Mouse (Mus musculus): ENCODE data around the gene Hist1h3b.
A peak's percentile ranks its signal among the peaks of the same experiment; 100 is the strongest.
"Not testable (repeated sequence)": the region's sequence is repeated elsewhere in the genome, so short reads cannot be mapped to it uniquely, and the experiment has no call there.

Hist1h3b gene

DNA sequence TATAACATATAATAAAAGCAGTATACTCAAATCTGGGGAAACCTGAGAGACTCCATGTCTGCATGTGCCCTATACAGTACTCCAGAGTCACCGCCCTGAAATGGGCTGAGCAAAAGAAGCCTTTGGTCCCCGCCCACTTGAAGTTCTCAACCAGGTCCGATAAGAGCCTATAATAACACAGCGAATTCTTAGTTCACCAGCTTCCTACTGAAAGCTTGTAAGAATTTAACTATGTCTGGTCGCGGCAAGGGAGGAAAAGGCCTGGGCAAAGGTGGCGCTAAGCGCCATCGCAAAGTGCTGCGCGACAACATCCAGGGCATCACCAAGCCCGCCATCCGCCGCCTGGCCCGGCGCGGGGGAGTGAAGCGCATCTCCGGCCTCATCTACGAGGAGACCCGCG is 4.7 kb downstream of the Hist1h3b start, which contains the start of gene Hist1h4b:
Hist1h4b (plus strand) TSS at position 224 of the 400 bp plus-strand sequence.
- peak; percentile 98 for DNase-seq

DNA sequence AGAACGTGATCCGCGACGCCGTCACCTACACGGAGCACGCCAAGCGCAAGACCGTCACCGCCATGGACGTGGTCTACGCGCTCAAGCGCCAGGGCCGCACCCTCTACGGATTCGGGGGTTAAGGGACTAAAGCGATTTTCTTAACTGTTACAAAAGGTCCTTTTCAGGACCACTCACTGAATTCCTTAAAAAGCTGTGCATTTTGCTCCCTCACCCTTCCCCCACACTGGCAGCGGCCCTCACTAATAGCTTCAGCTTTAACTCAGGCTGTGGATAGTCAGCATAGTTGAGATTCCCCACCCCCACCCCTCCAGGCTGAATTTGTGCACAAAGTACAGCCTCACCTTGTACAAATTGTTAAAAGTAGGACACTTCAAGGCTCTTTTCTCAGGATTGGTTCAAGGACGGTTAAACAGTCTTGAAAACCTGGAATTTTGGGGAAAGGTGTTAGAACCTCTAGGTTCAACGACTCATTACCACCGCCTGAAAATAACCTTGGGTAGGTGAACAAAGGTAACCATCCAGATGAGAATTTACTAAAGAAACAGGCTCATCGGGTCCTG is 5.2 kb downstream of the Hist1h3b start:
- DNase-seq: no peak

DNA sequence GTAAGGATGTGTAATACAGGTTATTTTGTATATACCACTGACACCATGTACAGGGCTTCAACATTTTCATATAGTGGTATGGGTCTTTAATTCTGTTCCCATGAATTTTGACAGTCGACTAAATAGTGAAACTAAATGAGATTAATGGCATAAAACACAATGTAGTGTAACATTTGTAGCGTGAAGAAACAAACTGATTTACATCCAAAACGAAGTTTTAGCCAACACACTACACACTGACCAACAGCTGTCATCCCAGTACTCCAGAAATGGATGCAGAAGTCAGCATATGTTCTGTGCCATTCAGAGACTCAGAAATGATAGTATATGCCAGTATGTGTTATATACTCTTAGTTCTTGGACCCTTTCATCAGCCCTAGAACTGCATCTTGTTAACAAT is 5.9 kb downstream of the Hist1h3b start:
- DNase-seq: no peak

DNA sequence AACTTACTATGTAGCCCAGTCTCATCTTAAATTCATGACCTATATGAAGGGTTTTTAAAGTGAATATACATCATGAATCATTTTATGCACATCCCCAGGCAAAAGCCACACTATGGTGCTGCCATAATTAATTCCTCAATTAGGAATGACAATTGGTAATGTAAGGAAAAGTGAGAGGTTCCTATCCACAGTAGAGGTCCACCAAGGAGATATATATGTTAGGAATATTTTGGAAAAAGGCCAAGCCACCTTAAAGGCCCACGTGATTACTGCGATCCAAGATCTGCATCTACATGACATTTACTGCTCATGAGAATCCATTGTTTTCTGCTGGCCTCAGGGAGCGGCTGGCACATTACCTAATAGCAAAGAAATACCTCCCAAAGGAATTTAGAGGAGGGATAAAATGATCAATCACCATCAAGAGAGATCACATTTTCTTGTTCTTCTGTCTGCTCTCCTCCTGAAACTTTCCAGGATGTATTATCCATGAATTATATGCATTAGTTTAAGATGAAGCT is 7.2 kb downstream of the Hist1h3b start:
- DNase-seq: no peak

DNA sequence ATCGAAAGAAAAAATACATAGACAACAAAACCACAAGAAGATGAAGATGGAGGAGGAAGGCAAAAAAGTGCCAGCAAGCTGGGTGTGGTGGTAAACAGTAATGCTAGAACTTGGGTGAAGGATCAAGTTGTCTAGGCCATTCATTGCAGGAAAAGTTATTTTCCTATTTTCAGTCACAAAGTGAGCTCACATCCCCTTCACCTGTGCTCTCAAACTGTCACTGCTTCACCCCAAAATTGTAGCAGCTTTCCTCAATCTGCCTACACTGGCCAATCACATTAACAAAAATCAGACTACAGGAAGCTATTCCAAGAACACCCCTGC is 7.8 kb downstream of the Hist1h3b start:
- no peak for DNase-seq

DNA sequence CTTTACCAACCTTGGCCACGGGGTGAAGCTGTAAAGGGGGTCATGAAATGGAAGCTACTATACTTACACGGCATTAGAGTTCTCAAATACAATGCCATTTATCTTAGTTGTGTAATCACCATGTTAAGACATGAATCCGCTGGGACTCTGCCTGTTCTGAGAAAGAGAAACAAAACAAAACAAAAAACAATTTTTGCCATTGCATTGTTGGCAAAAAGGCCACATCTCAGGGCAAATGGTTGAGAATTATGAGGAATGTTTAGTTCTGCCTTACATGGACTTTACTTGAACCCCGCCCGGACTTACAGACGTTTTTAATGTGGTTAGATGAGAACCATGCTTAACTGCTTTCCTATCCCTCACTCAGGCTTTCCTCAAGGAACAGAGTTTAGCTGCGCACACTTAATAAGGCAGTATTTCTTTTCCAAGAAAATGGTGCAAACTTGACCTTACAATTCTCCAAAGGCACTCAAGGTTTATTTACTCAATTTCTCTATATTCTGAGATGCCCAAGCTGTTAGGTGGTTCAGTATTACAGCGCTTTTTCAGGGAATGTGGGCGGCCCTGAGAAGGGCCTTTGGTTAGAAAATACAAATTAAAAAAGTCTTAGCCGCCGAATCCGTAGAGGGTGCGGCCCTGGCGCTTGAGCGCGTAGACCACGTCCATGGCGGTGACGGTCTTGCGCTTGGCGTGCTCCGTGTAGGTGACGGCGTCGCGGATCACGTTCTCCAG is 8.3 kb downstream of the Hist1h3b start:
- no peak for DNase-seq

DNA sequence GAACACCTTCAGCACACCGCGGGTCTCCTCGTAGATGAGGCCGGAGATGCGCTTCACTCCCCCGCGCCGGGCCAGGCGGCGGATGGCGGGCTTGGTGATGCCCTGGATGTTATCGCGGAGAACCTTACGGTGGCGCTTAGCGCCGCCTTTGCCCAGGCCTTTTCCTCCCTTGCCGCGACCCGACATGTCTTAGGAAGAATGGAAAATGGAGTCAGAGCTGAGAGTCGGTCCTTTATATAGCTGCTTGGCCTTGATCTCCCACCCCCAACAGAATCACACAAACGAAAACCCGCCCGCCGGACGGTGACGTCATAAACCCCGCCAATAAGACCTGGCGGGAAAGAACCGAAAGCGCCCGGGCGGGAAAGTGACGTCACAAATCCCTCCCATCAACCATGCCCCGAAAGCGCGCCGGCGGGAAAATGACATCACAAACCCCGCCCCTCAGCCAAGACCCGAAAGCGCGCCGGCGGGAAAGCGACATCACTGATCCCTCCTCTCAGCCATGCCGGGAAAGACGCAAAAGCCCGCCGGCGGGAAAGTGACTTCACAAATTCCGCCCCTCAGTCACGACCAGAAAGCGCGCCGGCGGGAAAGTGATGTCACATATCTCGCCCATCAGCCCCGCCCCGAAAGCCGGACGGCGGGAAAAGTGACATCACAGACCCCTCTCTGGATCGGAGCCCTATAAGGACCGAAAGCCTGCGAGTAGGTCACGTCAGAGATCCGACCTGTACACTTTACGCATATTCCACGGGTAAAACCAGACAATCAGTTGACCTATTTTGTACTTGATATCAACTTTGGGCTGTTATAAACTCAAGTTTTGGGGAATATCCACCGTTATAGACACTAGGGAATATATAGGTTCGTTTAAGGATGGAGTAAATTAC is 9.2 kb downstream of the Hist1h3b start, which contains the start of gene Hist1h4a:
Hist1h4a (minus strand) TSS at position 259 of the 893 bp plus-strand sequence.
- peak; percentile 100 for DNase-seq

DNA sequence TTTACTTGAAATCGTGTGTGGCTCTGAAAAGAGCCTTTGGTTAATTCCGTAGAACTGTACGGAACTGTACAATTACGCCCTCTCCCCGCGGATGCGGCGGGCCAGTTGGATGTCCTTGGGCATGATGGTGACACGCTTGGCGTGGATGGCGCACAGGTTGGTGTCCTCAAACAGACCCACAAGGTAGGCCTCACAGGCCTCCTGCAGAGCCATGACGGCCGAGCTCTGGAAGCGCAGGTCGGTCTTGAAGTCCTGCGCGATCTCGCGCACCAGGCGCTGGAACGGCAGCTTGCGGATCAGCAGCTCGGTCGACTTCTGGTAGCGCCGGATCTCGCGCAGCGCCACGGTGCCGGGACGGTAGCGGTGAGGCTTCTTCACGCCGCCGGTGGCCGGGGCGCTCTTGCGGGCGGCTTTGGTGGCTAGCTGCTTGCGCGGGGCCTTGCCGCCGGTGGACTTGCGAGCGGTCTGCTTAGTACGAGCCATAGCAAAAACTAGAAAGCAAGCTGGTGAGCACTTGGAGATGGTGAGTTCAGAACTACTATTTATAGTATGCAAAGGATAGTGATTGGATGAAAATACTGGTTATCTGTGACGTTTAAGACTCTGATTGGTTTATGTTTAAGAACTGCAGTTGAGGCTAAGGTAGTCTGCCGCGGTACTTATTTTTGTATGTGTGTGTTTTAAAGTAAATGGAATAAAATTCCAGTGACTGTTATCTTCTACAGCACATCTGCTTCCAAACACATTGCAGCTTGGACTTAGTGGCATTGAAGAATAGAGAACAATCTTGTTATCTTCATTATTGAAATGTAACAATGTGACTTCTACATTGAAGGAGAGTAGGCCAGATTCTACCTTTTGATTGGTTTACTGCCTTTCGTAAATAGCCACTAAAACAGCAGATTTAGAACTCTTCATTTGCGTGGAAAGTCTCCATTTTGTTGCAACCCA is 10.1 kb downstream of the Hist1h3b start, which contains the start of gene Hist1h3a:
Hist1h3a (minus strand) TSS at position 516 of the 951 bp plus-strand sequence.
- DNase-seq: peak; percentile 96

DNA sequence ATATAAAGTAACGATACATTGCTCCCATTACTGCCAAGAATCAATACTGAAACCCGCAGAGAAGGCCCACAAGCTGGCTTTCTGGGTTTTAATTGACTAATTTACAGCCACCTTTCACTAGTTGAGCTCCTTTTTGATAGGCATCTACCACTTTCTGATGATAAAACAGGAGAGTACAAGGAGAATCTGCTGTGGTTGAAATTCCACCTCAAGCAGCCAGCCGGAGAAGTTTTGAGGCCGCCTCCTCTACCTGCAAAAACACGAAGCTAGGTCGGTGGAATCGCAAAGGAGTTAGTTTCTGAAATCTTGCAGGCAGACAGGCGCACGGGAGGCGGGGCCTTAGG is 11.1 kb downstream of the Hist1h3b start:
- DNase-seq: no peak

DNA sequence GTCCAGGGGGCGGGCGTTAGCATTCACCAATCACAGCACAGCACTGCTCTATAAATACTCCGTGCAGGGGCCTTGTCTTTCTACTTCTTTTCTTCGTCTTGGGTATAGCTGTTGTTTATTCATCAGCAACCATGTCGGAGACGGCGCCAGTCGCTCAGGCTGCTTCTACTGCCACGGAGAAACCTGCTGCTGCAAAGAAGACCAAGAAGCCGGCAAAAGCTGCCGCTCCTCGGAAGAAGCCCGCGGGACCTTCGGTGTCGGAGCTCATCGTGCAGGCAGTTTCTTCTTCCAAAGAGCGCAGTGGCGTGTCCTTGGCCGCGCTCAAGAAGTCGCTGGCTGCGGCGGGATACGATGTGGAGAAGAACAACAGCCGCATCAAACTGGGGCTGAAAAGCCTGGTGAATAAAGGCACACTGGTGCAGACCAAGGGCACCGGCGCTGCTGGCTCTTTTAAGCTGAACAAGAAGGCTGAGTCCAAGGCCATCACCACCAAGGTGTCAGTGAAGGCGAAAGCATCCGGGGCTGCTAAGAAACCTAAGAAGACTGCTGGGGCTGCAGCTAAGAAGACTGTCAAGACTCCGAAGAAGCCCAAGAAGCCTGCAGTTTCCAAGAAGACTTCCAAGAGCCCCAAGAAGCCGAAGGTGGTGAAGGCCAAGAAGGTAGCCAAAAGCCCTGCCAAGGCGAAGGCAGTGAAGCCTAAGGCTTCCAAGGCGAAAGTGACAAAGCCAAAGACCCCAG is 11.7 kb downstream of the Hist1h3b start, which contains the start of gene Hist1h1a:
Hist1h1a (plus strand) TSS at position 81 of the 738 bp plus-strand sequence.
- peak; percentile 98 for DNase-seq

DNA sequence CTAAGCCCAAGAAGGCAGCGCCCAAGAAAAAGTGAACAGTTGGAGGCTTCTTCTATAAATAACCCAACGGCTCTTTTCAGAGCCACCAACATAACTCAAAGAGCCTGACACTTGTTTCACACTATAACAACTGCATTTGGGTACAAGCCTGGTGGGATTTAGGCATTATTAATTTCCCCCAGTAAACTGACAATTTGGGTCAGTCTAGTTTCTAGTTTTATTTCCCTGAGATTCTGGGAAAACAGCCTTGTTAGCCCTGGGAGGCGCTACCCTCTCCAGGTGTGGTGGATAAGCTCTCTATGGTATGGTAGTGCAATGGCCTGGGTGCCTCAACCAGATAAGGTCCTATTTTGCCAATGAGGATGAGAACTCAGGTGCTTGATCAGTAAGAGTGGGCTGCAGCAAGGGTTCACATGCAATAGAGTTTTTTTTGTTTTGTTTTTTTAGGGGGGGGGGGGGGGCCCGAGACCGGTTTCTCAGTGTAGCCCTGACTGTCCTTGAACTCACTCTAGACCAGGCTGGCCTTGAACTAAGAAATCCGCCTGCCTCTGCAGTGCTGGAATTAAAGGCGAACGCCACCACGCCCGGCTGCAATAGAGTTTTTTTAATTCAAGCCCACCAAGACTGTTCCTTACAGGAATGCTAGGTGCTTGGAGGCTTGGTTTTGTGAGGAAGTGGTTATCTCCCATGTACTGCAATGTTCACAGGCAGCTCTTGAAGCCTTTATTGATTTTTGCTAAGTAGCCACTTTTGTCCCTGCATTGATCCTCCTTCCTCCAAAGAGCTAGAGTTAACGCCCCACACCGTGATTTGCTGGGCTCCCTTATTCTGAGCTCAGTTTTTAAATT is 12.5 kb downstream of the Hist1h3b start:
- peak; percentile 57 for DNase-seq

DNA sequence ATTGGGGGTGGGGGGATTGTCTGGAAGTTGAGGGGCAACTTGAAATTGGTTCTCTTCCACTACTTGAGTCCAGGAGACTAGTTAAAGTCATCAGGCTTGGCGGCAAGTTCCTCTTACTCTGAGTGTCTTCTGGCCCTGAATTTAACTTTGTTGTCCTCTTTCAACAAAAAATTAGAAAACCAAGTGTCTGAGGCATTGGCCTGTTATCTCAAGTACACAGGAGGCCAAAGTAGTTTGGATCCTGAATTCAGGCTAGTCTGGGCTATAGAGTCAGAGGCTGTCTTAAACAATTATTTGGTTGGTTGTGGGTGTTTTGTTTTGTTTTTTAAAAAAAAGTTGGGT is 13.1 kb downstream of the Hist1h3b start:
- DNase-seq: no peak

DNA sequence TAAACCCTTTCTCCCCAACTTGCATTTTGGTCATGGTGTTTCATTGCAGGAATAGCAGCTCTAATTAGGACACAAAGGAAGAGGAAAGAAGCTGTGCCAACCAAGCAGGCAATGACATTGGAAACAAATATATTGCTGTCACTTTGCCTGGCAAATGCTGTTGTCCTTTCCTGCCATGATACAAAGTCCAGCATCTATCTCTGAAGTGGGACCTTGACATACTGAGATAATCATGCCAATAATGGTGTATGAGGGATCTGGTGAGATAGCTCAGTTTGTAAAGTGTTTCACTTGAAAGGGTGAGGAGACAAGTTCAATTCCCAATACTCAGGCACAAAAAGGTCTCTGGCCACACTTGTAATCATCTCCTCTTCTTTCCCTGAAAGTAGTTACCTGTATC is 14.7 kb downstream of the Hist1h3b start:
- DNase-seq: no peak

DNA sequence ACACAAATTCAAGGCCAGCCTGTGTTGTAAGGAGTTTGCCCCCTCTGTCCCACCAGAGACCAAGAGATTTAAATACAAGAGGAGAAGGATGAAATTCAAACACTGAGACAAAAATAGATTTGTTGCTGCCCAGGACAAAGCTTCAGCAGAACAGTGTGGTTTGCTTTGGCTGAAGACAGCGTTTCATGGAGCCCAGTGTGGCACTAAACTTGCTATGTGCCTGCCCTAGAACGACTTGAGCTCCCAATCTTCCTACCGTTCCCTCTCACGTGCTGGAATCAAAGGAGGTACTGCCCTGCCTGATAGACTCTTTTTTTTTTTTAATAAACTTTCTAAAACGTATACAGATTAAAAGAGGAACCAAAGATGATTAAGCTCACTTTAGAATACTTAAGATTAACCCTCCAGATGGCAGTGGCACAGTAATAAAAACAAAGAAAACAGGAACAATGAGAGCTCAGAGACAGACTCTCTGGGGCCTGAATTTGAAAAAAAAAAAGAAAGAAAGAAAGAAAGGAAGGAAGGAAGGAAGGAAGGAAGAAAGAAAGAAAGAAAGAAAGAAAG is 16.8 kb downstream of the Hist1h3b start:
- DNase-seq: peak; percentile 56

DNA sequence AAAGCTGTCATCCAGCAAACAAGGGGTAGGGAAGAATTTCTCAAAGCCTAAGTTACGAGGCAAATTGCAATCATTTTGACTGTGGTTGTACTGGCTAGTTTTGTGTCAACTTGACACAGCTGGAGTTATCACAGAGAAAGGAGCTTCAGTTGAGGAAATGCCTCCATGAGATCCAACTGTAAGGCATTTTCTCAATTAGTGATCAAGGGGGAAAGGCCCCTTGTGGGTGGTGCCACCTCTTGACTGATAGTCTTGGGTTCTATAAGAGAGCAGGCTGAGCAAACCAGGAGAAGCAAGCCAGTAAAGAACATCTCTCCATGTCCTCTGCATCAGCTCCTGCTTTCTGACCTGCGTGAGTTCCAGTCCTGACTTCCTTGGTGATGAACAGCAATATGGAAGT is 17.5 kb downstream of the Hist1h3b start, which contains the start of gene Trim38:
Trim38 (plus strand) TSS at position 301 of the 400 bp plus-strand sequence.
- not testable (repeated sequence) for DNase-seq

DNA sequence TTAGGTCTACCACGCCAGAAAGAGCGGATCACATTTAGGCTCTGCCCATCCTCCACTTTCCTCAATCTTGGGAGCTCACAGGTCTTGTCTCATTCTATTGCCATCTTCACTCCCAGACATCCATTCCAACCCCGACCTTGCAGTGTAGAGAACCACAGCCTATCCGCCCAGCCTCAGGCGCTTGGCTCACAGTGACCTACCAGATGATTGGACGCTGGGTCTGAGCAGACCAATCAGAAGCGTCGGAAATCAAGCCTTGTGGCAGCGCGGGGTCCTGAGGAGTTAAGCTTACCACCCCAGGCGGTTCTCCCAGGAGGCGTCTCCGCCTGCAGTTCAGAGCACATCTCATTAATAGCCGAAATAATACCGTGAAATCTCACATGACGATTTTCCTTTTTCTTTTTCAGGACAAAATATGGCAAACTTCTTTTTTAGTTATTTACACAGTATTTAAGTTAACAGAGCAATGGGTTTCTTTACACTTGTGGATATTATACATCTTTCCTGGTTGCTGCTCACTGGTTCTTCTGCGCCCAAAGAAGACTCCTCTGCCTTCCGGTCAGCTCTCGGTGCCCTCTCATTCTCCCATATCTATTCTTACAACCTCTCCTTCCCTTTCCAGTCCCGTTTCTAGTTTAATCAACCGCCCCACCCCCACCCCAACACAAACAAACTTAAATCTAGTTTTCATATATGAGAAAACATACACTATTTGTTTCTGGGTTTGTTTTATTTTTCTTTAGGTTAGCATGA is 20.7 kb downstream of the Hist1h3b start:
- peak; percentile 95 for DNase-seq

DNA sequence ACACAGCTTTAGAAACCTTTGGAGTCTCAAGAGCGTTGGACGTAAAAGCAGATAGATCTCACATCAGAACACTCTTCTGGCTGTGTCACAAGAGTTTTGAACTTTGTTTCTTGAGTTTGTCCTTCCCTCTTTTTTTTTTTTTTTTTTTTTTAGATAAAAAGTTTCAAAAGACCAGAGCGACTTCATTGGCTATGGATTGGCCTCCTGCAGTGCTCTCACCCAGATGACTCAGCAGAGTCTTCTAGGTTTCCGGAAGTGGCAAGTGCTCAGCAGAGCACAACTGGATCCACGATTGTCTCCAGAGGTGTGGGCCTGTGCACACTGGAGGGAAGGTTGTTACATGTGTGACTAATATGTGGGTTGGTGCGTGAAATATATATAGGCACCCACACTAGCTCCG is 26.3 kb downstream of the Hist1h3b start:
- peak; percentile 69 for DNase-seq

DNA sequence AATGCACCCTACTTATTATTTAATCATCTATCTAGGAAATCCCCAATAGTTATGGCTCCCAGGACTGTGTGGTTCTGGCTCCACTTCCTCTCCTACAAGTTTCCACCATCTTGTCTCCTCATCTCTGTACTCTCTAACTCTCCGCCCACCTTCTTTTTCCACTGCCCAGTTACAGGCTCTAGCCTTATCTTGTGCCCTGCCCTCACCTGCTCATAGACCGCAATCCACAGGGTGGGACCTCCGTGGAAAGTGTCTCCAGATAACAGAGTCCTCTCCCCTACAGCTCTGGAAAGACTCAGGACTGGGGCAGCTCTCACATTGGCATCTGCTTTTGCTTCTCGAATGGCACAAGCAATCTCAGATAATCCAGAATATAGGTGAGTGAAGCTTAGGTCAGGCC is 27.0 kb downstream of the Hist1h3b start:
- peak; percentile 72 for DNase-seq

DNA sequence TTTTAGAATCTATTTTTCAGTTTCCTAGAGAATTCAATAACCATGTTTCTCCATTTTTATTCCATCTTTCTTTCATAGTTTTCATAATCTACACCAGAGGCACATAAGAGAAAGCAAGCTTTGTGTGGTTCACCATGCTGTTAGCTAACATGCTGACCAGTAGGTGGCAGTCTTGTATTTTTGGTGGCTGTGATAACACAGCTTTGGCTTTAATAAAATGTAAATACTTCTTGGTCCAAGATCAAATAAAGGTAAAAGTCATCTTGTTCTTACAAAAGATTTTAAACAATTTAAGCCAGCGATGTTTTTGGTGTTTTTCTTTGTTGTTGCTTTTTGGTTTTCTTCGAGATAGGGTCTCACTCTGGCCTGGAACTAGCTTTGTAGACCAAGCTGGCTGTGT is 40.5 kb downstream of the Hist1h3b start:
- no peak for DNase-seq
